ENCODE assay signal across 8 mouse cellular contexts in the genomic region with DNA sequence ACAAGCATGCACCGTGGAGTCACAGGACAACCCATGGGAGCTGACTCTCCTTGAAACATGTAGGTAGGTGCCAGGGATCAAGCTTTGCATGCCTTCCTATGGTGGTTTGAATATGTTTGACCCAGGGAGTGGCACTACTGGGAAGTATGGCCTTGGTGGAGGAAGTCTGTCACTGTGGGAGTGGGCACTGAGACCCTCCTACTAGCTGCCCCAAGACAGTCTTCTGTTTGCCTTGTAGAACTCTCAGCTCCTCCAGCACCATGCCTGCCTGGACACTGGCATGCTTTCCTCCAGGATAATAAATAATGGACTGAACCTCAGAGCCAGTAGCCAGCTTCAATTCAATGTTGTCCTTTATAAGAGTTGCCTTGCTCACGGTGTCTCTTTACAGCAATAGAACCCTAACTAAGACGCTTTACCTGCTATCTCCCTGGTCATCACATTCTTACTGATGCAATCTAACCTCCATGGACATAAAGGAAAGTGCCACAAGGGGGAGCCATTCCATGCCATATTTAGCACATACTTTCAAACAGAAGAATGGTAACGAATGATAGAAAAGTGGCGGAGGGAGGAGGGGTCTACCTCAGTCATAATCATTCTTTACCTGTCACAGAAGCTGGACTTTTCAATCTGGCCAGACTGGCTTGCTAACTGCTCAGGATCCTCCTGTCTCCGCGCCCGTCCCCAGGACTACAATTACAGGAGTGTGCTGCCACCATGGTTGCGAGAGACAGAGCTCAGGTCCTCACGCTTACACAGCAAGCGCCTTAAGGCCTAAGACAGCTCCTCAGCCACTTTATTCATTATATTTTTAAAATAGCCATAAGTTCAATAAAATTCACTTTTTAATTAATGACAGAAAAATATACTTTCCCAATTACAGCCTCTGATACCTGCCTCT. TPM values are rescaled to one million over a fixed set of nuclear protein-coding genes. Genes with fewer than 3 reads are reported as not detected.
DNase-seq lines count a peak whose midpoint lies in the region; ATAC-seq and TF ChIP-seq lines count a peak whose summit lies in the region.
"Had no signal": no experiment of that assay in that cellular context is flagged by ENCODE, and none has a peak within 500 bp of the region (broad histone marks: within the 10 kb centered on the region; RNA-seq: fewer than 3 reads in every experiment).

No protein-coding gene starts in this region.

- peak; percentile 87 for TF ChIP-seq CTCF in hindbrain, postnatal 0 days (IDR thresholded peaks at IDR 0.05; ENCODE audit: low read depth)

- WGBS in forebrain, embryonic 16.5 days = 75% methylated on average over 11 of the region's 11 CpGs
- 75% methylated on average over 11 of the region's 11 CpGs for WGBS in hindbrain, postnatal 0 days

- ATAC-seq in cerebellum, adult (ENCODE audit: insufficient number of reproducible peaks, low FRiP score, low TSS enrichment) = peak; percentile 90
- ATAC-seq in forebrain, embryonic 16.5 days = 0 out of 2 replicates have a peak, but pooled peaks have one; percentile 45
- peak; percentile 45 for ATAC-seq in hindbrain, postnatal 0 days

- H3K36me3 ChIP-seq in forebrain, embryonic 16.5 days (ENCODE audit: control insufficient read depth, insufficient read depth) = no peaks in the 10 kb centered on the region
- H3K36me3 ChIP-seq in hindbrain, postnatal 0 days (ENCODE audit: insufficient read depth, low read length) = no peaks in the 10 kb centered on the region

- H3K9ac ChIP-seq in forebrain, embryonic 16.5 days (replicated peaks; ENCODE audit: low read depth, low read length) = no peak overlapping the region
- H3K9ac ChIP-seq in hindbrain, postnatal 0 days (replicated peaks; ENCODE audit: low read length) = no peak overlapping the region
- H3K9ac ChIP-seq: liver, embryonic 15.5 days had no signal

- H3K27me3 ChIP-seq in forebrain, embryonic 16.5 days (replicated peaks; ENCODE audit: control insufficient read depth, insufficient read depth, low read length) = no peaks in the 10 kb centered on the region
- H3K27me3 ChIP-seq in hindbrain, postnatal 0 days (ENCODE audit: insufficient read depth, low read length) = no peaks in the 10 kb centered on the region
- H3K27me3 ChIP-seq: liver, embryonic 15.5 days had no signal

- no peak overlapping the region for H3K4me2 ChIP-seq in forebrain, embryonic 16.5 days (ENCODE audit: low read length)
- no peak overlapping the region for H3K4me2 ChIP-seq in hindbrain, postnatal 0 days (ENCODE audit: low read depth, low read length)
- H3K4me2 ChIP-seq: liver, embryonic 15.5 days had no signal

- H3K4me1 ChIP-seq in forebrain, embryonic 16.5 days (replicated peaks; ENCODE audit: control insufficient read depth, insufficient read depth, low read length) = no peaks in the 10 kb centered on the region
- no peaks in the 10 kb centered on the region for H3K4me1 ChIP-seq in hindbrain, postnatal 0 days (ENCODE audit: insufficient read depth, low read length)

- no peak overlapping the region for H3K27ac ChIP-seq in forebrain, embryonic 16.5 days (ENCODE audit: low read length)
- H3K27ac ChIP-seq in hindbrain, postnatal 0 days = no peak overlapping the region
- H3K27ac ChIP-seq: liver, embryonic 15.5 days had no signal

- peak; percentile 78 for DNase-seq in R1 (ENCODE audit: low read depth, low spot score)
- peak; percentile 82 for DNase-seq in hindbrain, postnatal 0 days (ENCODE audit: low spot score)
- DNase-seq in layer of hippocampus, postnatal 14 days (ENCODE audit: low spot score in 2 of 2) = peak; percentile 54 to 67
- peak; percentile 91 for DNase-seq in lung, postnatal 36 days
- peak; percentile 68 to 74 for DNase-seq in right cerebral cortex, postnatal 10 days (ENCODE audit: low spot score in 2 of 2)

- H3K9me3 ChIP-seq in forebrain, embryonic 16.5 days (ENCODE audit: control insufficient read depth, low read length) = no peaks in the 10 kb centered on the region
- H3K9me3 ChIP-seq in hindbrain, postnatal 0 days (ENCODE audit: low read length) = no peaks in the 10 kb centered on the region
- H3K9me3 ChIP-seq: liver, embryonic 15.5 days had no signal

- H3K4me3 ChIP-seq in forebrain, embryonic 16.5 days (replicated peaks; ENCODE audit: low read length) = no peak overlapping the region
- no peak overlapping the region for H3K4me3 ChIP-seq in hindbrain, postnatal 0 days (ENCODE audit: low read length)
- H3K4me3 ChIP-seq: liver, embryonic 15.5 days had no signal

RNA-seq across cellular contexts. Expression of a gene that starts 31.6 kb away (rescaled TPM):
- 60.9 and 62.6 TPM in 2 replicates for polyA plus RNA-seq in forebrain, embryonic 16.5 days (2015; fragmentation: Nextera tagmentation; extraction: Ambion mirVana)
- total RNA-seq in hindbrain, postnatal 0 days (2014; rRNA removed) = 14.0 and 19.4 TPM in 2 replicates
- 76.1 and 76.8 TPM in 2 replicates for polyA plus RNA-seq in hindbrain, postnatal 0 days (2015; fragmentation: Nextera tagmentation; extraction: Ambion mirVana)
- 10 to 100 TPM; 21.1 to 24.0 TPM for total RNA-seq in layer of hippocampus, postnatal 14 days (2021)

RNA-seq across cellular contexts. Expression of a gene that starts 31.7 kb away (rescaled TPM):
- polyA plus RNA-seq in forebrain, embryonic 16.5 days (2015; fragmentation: Nextera tagmentation; extraction: Ambion mirVana) = 28.8 and 29.0 TPM in 2 replicates
- total RNA-seq in hindbrain, postnatal 0 days (2014; rRNA removed) = 17.4 and 18.8 TPM in 2 replicates
- polyA plus RNA-seq in hindbrain, postnatal 0 days (2015; fragmentation: Nextera tagmentation; extraction: Ambion mirVana) = 18.9 and 20.7 TPM in 2 replicates
- total RNA-seq in layer of hippocampus, postnatal 14 days (2021) = 10 to 100 TPM; 15.6 to 16.6 TPM

RNA-seq across cellular contexts. Expression of a gene that starts 42.6 kb away (rescaled TPM):
- 5.1 and 5.8 TPM in 2 replicates for polyA plus RNA-seq in forebrain, embryonic 16.5 days (2015; fragmentation: Nextera tagmentation; extraction: Ambion mirVana)
- total RNA-seq in hindbrain, postnatal 0 days (2014; rRNA removed) = 4.5 and 5.5 TPM in 2 replicates
- polyA plus RNA-seq in hindbrain, postnatal 0 days (2015; fragmentation: Nextera tagmentation; extraction: Ambion mirVana) = 3.7 and 4.0 TPM in 2 replicates
- 10 to 100 TPM; 13.9 to 15.5 TPM for total RNA-seq in layer of hippocampus, postnatal 14 days (2021)
